Mouse (Mus musculus) lung, postnatal 4 days (tissue): ENCODE data around the gene 1700003F12Rik.

ENCODE experiments used
- DNase-seq, 2 experiments: peaks; one replicate each; pipeline ENCODE4 v3.0.0; 2021

1700003F12Rik gene

GRCm38 (mm10) chr2:154549886-154550189, 3.0 kb downstream of the 1700003F12Rik start:
- no peak for DNase-seq

- no peak for DNase-seq
These were observed 4.1 kb downstream of the 1700003F12Rik start for GRCm38 (mm10) chr2:154550937-154551336.

- no peak for DNase-seq
These were observed 4.6 kb downstream of the 1700003F12Rik start, which contains the start of gene Actl10 for GRCm38 (mm10) chr2:154551476-154551875. Gene Actl10, plus strand, starts transcription at chr2:154551776.

GRCm38 (mm10) chr2:154551927-154552326, 5.0 kb downstream of the 1700003F12Rik start:
- DNase-seq = peak in 1 of 2 experiments; percentile 22

- DNase-seq = peak; percentile 83 to 89
These were observed 5.6 kb downstream of the 1700003F12Rik start for GRCm38 (mm10) chr2:154552424-154552907.

- no peak for DNase-seq
These were observed 8.3 kb downstream of the 1700003F12Rik start for GRCm38 (mm10) chr2:154555235-154555634.

- no peak for DNase-seq
These were observed 10.4 kb downstream of the 1700003F12Rik start for GRCm38 (mm10) chr2:154557184-154557832.

- DNase-seq = peak; percentile 29 to 46
These were observed 11.6 kb downstream of the 1700003F12Rik start, which contains the start of gene Necab3 for GRCm38 (mm10) chr2:154558264-154559039. Gene Necab3, minus strand, starts transcription at chr2:154558890.

GRCm38 (mm10) chr2:154563612-154564170, 16.8 kb downstream of the 1700003F12Rik start:
- DNase-seq = no peak

- no peak for DNase-seq
These were observed 18.7 kb downstream of the 1700003F12Rik start for GRCm38 (mm10) chr2:154565562-154565961.

GRCm38 (mm10) chr2:154566641-154567040, 19.8 kb downstream of the 1700003F12Rik start:
- DNase-seq = no peak

- peak; percentile 45 to 67 for DNase-seq
These were observed 20.9 kb downstream of the 1700003F12Rik start for GRCm38 (mm10) chr2:154567766-154568165.

GRCm38 (mm10) chr2:154568329-154569070, 21.6 kb downstream of the 1700003F12Rik start:
- DNase-seq = peak; percentile 51 to 61

GRCm38 (mm10) chr2:154569071-154569748, 22.3 kb downstream of the 1700003F12Rik start:
- peak; percentile 74 to 77 for DNase-seq

- peak; percentile 96 to 97 for DNase-seq
These were observed 23.0 kb downstream of the 1700003F12Rik start, which contains the start of gene E2f1 for GRCm38 (mm10) chr2:154569836-154570286. Gene E2f1, minus strand, starts transcription at chr2:154569892.

GRCm38 (mm10) chr2:154570666-154571065, 23.8 kb downstream of the 1700003F12Rik start:
- DNase-seq = no peak

- DNase-seq = no peak
These were observed 24.4 kb downstream of the 1700003F12Rik start for GRCm38 (mm10) chr2:154571266-154571665.

- no peak for DNase-seq
These were observed 25.1 kb downstream of the 1700003F12Rik start for GRCm38 (mm10) chr2:154571976-154572375.

GRCm38 (mm10) chr2:154572996-154573395, 26.1 kb downstream of the 1700003F12Rik start:
- DNase-seq = no peak

- no peak for DNase-seq
These were observed 27.4 kb downstream of the 1700003F12Rik start for GRCm38 (mm10) chr2:154574271-154574670.

GRCm38 (mm10) chr2:154576876-154577743, 30.2 kb downstream of the 1700003F12Rik start:
- no peak for DNase-seq
